8 mouse cellular contexts compared by ENCODE assay signal in genomic region chr11:120515611-120516010, GRCm38 (mm10). TPM values are rescaled to one million over a fixed set of nuclear protein-coding genes. Genes with fewer than 3 reads are reported as not detected.
DNase-seq lines count a peak whose midpoint lies in the region; ATAC-seq lines count a peak whose summit lies in the region.

No protein-coding gene starts in this region.

- WGBS in hindbrain, embryonic 14.5 days, result 15% methylated on average over 17 of the region's 17 CpGs

- H3K9ac ChIP-seq in hindbrain, embryonic 14.5 days, result no peak overlapping the region

- DNase-seq in R1 (ENCODE audit: low read depth, low spot score), result peak; percentile 79
- DNase-seq in cerebellum, postnatal 14 days, result peak; percentile 96 to 97
- peak; percentile 87 to 91 for DNase-seq in frontal cortex, postnatal 25 days (ENCODE audit: low spot score in 2 of 2)
- peak; percentile 89 for DNase-seq in hindbrain, embryonic 14.5 days (ENCODE audit: low spot score)
- DNase-seq in layer of hippocampus, postnatal 36 days, result peak; percentile 86 to 89
- DNase-seq in lung, postnatal 14 days, result peak; percentile 95
- DNase-seq in retina, postnatal 1 day, result peak; percentile 86
- DNase-seq in thymus, postnatal 4 days, result peak; percentile 90

- H3K9me3 ChIP-seq in hindbrain, embryonic 14.5 days (ENCODE audit: control insufficient read depth, low read length), result no peaks in the 10 kb centered on the region

- no peaks in the 10 kb centered on the region for H3K27me3 ChIP-seq in hindbrain, embryonic 14.5 days (ENCODE audit: control insufficient read depth, insufficient read depth, low read length)

- no peak overlapping the region for H3K4me3 ChIP-seq in hindbrain, embryonic 14.5 days (replicated peaks; ENCODE audit: low read length)

- no peak overlapping the region for H3K27ac ChIP-seq in hindbrain, embryonic 14.5 days

- peak; percentile 62; the same call in 1 of the 2 replicates for ATAC-seq in hindbrain, embryonic 14.5 days (ENCODE audit: low FRiP score)

- H3K36me3 ChIP-seq in hindbrain, embryonic 14.5 days (replicated peaks; ENCODE audit: control insufficient read depth, insufficient read depth), result no peaks in the 10 kb centered on the region

- no peak overlapping the region for H3K4me2 ChIP-seq in hindbrain, embryonic 14.5 days (replicated peaks)

- no peaks in the 10 kb centered on the region for H3K4me1 ChIP-seq in hindbrain, embryonic 14.5 days (replicated peaks; ENCODE audit: control insufficient read depth, insufficient read depth, low read length)

RNA-seq across cellular contexts. Expression of gene Gcgr, which starts 14.9 kb away (rescaled TPM):
- 0.27 and 0.32 TPM in 2 replicates for polyA plus RNA-seq in hindbrain, embryonic 14.5 days (2014; fragmentation: Nextera tagmentation; extraction: Ambion mirVana)
- total RNA-seq in layer of hippocampus, postnatal 36 days (2021), result under 1 TPM; 0.15 to 0.18 TPM

RNA-seq across cellular contexts. Expression of gene Slc25a10, which starts 24.0 kb away (rescaled TPM):
- 28.5 and 29.8 TPM in 2 replicates for polyA plus RNA-seq in hindbrain, embryonic 14.5 days (2014; fragmentation: Nextera tagmentation; extraction: Ambion mirVana)
- 10 to 100 TPM; 18.7 to 20.4 TPM for total RNA-seq in layer of hippocampus, postnatal 36 days (2021)

RNA-seq across cellular contexts. Expression of gene Mrpl12, which starts 31.2 kb away (rescaled TPM):
- polyA plus RNA-seq in hindbrain, embryonic 14.5 days (2014; fragmentation: Nextera tagmentation; extraction: Ambion mirVana), result 131 and 132 TPM in 2 replicates
- total RNA-seq in layer of hippocampus, postnatal 36 days (2021), result 10 to 100 TPM; 70.4 to 71.7 TPM

RNA-seq across cellular contexts. Expression of gene Mcrip1, which starts 33.9 kb away (rescaled TPM):
- 248 and 261 TPM in 2 replicates for polyA plus RNA-seq in hindbrain, embryonic 14.5 days (2014; fragmentation: Nextera tagmentation; extraction: Ambion mirVana)
- total RNA-seq in layer of hippocampus, postnatal 36 days (2021), result 10 to 100 TPM; 71.3 to 71.6 TPM

RNA-seq across cellular contexts. Expression of gene Ppp1r27, which starts 35.3 kb away (rescaled TPM):
- polyA plus RNA-seq in hindbrain, embryonic 14.5 days (2014; fragmentation: Nextera tagmentation; extraction: Ambion mirVana), result 0.29 TPM in 1 of 2 replicates, not detected in the other
- total RNA-seq in layer of hippocampus, postnatal 36 days (2021), result not detected
